Mouse (Mus musculus) hematopoietic multipotent progenitor cell, adult 10-12 weeks (in vitro differentiated cells): ENCODE results near the gene Ctla4. TPM values are rescaled to one million over a fixed set of nuclear protein-coding genes. Genes with fewer than 3 reads are reported as not detected.

Experiments
- polyA plus RNA-seq: library from polyadenylated mRNA; stranded (reverse); fragments of >175 nt; gene quantifications from 2 replicates; pipeline ENCODE4 v1.2.3, GENCODE M21; 2012; ENCODE audit warnings: low replicate concordance

Ctla4 gene
- 0.68 and 1.8 TPM in 2 replicates for polyA plus RNA-seq

GRCm38 (mm10) chr1:60886981-60887380 is at the start of gene Ctla4:
Ctla4 (plus strand) TSS chr1:60887000.

Other genes starting within 250 kb of the Ctla4 start
- gene Cd28, start 170.2 kb upstream of the Ctla4 start, polyA plus RNA-seq, result 3.9 and 7.8 TPM in 2 replicates
- gene Icos, start 90.9 kb downstream of the Ctla4 start, polyA plus RNA-seq, result 0.71 and 1.1 TPM in 2 replicates